Mouse (Mus musculus): ENCODE data around the gene Sarnp.

Sarnp gene

GRCm38 (mm10) chr10:128890383-128891295 is 73.5 kb downstream of the Sarnp start:
- intact Hi-C loops (cut with DNase I), result no loop called here

GRCm38 (mm10) chr10:128891296-128892094 is 74.4 kb downstream of the Sarnp start, which contains the start of gene Gdf11:
TSS of gene Gdf11 (minus strand) at chr10:128891718.
- intact Hi-C loops (cut with DNase I), result no loop called here

- intact Hi-C loops (cut with DNase I), result no loop called here
These were observed 75.1 kb downstream of the Sarnp start for GRCm38 (mm10) chr10:128892246-128892645.

- intact Hi-C loops (cut with DNase I), result loop anchor here (2.0 kb wide), 2 partner anchors 51 to 165 kb away; no protein-coding TSS in a partner anchor
These were observed 78.3 kb downstream of the Sarnp start for GRCm38 (mm10) chr10:128895437-128895836.

- intact Hi-C loops (cut with DNase I), result loop anchor here (2.0 kb wide), 2 partner anchors 51 to 165 kb away; no protein-coding TSS in a partner anchor
These were observed 79.0 kb downstream of the Sarnp start for GRCm38 (mm10) chr10:128895952-128896693.

GRCm38 (mm10) chr10:128896807-128897206 is 79.7 kb downstream of the Sarnp start:
- intact Hi-C loops (cut with DNase I), result no loop called here

- intact Hi-C loops (cut with DNase I), result no loop called here
These were observed 80.4 kb downstream of the Sarnp start for GRCm38 (mm10) chr10:128897501-128897900.

GRCm38 (mm10) chr10:128899759-128900490 is 82.8 kb downstream of the Sarnp start:
- intact Hi-C loops (cut with DNase I), result no loop called here

GRCm38 (mm10) chr10:128900698-128901097 is 83.6 kb downstream of the Sarnp start, which contains the start of gene Cd63:
TSS of gene Cd63 (plus strand) at chr10:128900989.
- intact Hi-C loops (cut with DNase I), result no loop called here

- intact Hi-C loops (cut with DNase I), result no loop called here
These were observed 84.3 kb downstream of the Sarnp start for GRCm38 (mm10) chr10:128901409-128901808.

GRCm38 (mm10) chr10:128902409-128902988 is 85.4 kb downstream of the Sarnp start:
- intact Hi-C loops (cut with DNase I), result no loop called here

- intact Hi-C loops (cut with DNase I), result no loop called here
These were observed 87.7 kb downstream of the Sarnp start for GRCm38 (mm10) chr10:128904812-128905211.

GRCm38 (mm10) chr10:128908778-128909448 is 91.8 kb downstream of the Sarnp start:
- intact Hi-C loops (cut with DNase I), result no loop called here

- intact Hi-C loops (cut with DNase I), result no loop called here
These were observed 92.5 kb downstream of the Sarnp start for GRCm38 (mm10) chr10:128909567-128910028.

- intact Hi-C loops (cut with DNase I), result no loop called here
These were observed 93.1 kb downstream of the Sarnp start for GRCm38 (mm10) chr10:128910066-128910841.

- intact Hi-C loops (cut with DNase I), result no loop called here
These were observed 94.3 kb downstream of the Sarnp start for GRCm38 (mm10) chr10:128911430-128911829.

- intact Hi-C loops (cut with DNase I), result no loop called here
These were observed 95.1 kb downstream of the Sarnp start for GRCm38 (mm10) chr10:128912268-128912667.

GRCm38 (mm10) chr10:128912791-128913190 is 95.7 kb downstream of the Sarnp start:
- intact Hi-C loops (cut with DNase I), result no loop called here

- intact Hi-C loops (cut with DNase I), result no loop called here
These were observed 96.1 kb downstream of the Sarnp start for GRCm38 (mm10) chr10:128913219-128913618.

Data from adrenal gland (tissue).